Mouse (Mus musculus) bone marrow macrophage, adult 2 months (primary cell): ENCODE data around the gene Xrcc6.

Experiments used
- CTCF ChIP-seq: IDR thresholded peaks from 2 replicates; pipeline ENCODE4 v1.5.1; 2012; ENCODE audit warnings: low read depth, mild to moderate bottlenecking, low read length, moderate library complexity
- POLR2A ChIP-seq: IDR thresholded peaks from 2 replicates; pipeline ENCODE4 v1.6.1; 2012; ENCODE audit warnings: mild to moderate bottlenecking, low read depth, low read length, borderline replicate concordance

GRCm38 (mm10) chr15:82011947-82012346, 24.3 kb downstream of the Xrcc6 start:
- TF ChIP-seq CTCF, result no peak
- TF ChIP-seq POLR2A, result no peak
